ENCODE assay signal across 8 mouse cellular contexts in genomic region chr4:125921550-125922316, GRCm38 (mm10).
DNase-seq lines count a peak whose midpoint lies in the region; ATAC-seq and TF ChIP-seq lines count a peak whose summit lies in the region.
"Had no signal": no experiment of that assay in that cellular context is flagged by ENCODE, and none has a peak within 500 bp of the region (broad histone marks: within the 10 kb centered on the region; RNA-seq: fewer than 3 reads in every experiment).

No protein-coding gene starts in this region.

- no peaks in the 10 kb centered on the region for H3K36me3 ChIP-seq in forebrain, embryonic 12.5 days (replicated peaks)
- no peaks in the 10 kb centered on the region for H3K36me3 ChIP-seq in liver, embryonic 12.5 days

- peak; percentile 63; the same call in 1 of the 2 replicates for ATAC-seq in forebrain, embryonic 12.5 days (ENCODE audit: low FRiP score)
- ATAC-seq in liver, embryonic 12.5 days, result no peak

- DNase-seq in ovary, postnatal 14 days (ENCODE audit: low spot score), result peak; percentile 43
- no peak for DNase-seq in ovary, postnatal 10 days (ENCODE audit: low spot score)
- peak; percentile 32 for DNase-seq in kidney, adult 9 months
- peak; percentile 83 for DNase-seq in testis, postnatal 10 days (ENCODE audit: low spot score)

- peaks cover 46% of the 10 kb centered on the region for H3K27me3 ChIP-seq in forebrain, embryonic 12.5 days
- H3K27me3 ChIP-seq in liver, embryonic 12.5 days (replicated peaks), result peaks cover 31% of the 10 kb centered on the region

- no peak overlapping the region for H3K4me3 ChIP-seq in bone marrow, adult 2 months (replicated peaks; ENCODE audit: control insufficient read depth, low read depth, low read length)
- H3K4me3 ChIP-seq in forebrain, embryonic 12.5 days (replicated peaks), result 0 out of 2 replicates have a peak overlapping the region, but pooled peaks have one; percentile 8
- H3K4me3 ChIP-seq in liver, embryonic 12.5 days, result no peak overlapping the region

- peak; percentile 20; the same call in 1 of the 2 replicates for TF ChIP-seq CTCF in bone marrow, adult 2 months (IDR thresholded peaks at IDR 0.05; ENCODE audit: control insufficient read depth, insufficient read depth, low read length)

- no peak for TF ChIP-seq POLR2A in bone marrow, adult 2 months (IDR thresholded peaks at IDR 0.05; ENCODE audit: borderline replicate concordance, control insufficient read depth, low read depth, low read length)

- peak overlapping the region; percentile 25; the same call in 1 of the 2 replicates for H3K9ac ChIP-seq in forebrain, embryonic 12.5 days
- no peak overlapping the region for H3K9ac ChIP-seq in liver, embryonic 12.5 days

- H3K9me3 ChIP-seq in forebrain, embryonic 12.5 days, result no peaks in the 10 kb centered on the region
- no peaks in the 10 kb centered on the region for H3K9me3 ChIP-seq in liver, embryonic 12.5 days (replicated peaks)

- no peaks in the 10 kb centered on the region for H3K4me1 ChIP-seq in bone marrow, adult 2 months (ENCODE audit: control insufficient read depth, insufficient read depth, low read length)
- H3K4me1 ChIP-seq in forebrain, embryonic 12.5 days, result peaks cover 55% of the 10 kb centered on the region
- H3K4me1 ChIP-seq in liver, embryonic 12.5 days, result no peaks in the 10 kb centered on the region

- WGBS in bone marrow, adult 2 months, result 15% methylated on average over 19 of the region's 19 CpGs
- 4% methylated on average over 19 of the region's 19 CpGs for WGBS in forebrain, embryonic 12.5 days
- WGBS in liver, embryonic 12.5 days (ENCODE audit: insufficient replicate concordance), result 12% methylated on average over 19 of the region's 19 CpGs

- no peak overlapping the region for H3K27ac ChIP-seq in bone marrow, adult 2 months (ENCODE audit: control insufficient read depth, insufficient read depth, low read depth, low read length, poor library complexity)
- peak overlapping the region; percentile 22 for H3K27ac ChIP-seq in forebrain, embryonic 12.5 days
- no peak overlapping the region for H3K27ac ChIP-seq in liver, embryonic 12.5 days
- H3K27ac ChIP-seq: macrophage had no signal

- H3K4me2 ChIP-seq in forebrain, embryonic 12.5 days, result peak overlapping the region; percentile 44
- peak overlapping the region; percentile 15 for H3K4me2 ChIP-seq in liver, embryonic 12.5 days
